In genomic region chr5:148069909-148070308, GRCm38 (mm10) we compare ENCODE assay signal across 9 mouse cellular contexts.
A peak's percentile ranks its signal among the peaks of the same experiment; 100 is the strongest.
DNase-seq lines count a peak whose midpoint lies in the region; ATAC-seq lines count a peak whose summit lies in the region.
"Had no signal": no experiment of that assay in that cellular context is flagged by ENCODE, and none has a peak within 500 bp of the region (broad histone marks: within the 10 kb centered on the region; RNA-seq: fewer than 3 reads in every experiment).

No protein-coding gene starts in this region.

- 9% methylated on average over 4 of the region's 4 CpGs for WGBS in intestine, embryonic 14.5 days
- WGBS in intestine, embryonic 16.5 days, result 10% methylated on average over 4 of the region's 4 CpGs

- H3K9me3 ChIP-seq in intestine, embryonic 14.5 days (ENCODE audit: control insufficient read depth, low read length), result no peaks in the 10 kb centered on the region
- no peaks in the 10 kb centered on the region for H3K9me3 ChIP-seq in intestine, embryonic 16.5 days (ENCODE audit: control insufficient read depth, low read length)

- no peak overlapping the region for H3K4me2 ChIP-seq in intestine, embryonic 14.5 days (ENCODE audit: low read length)
- H3K4me2 ChIP-seq in intestine, embryonic 16.5 days (ENCODE audit: low read depth, low read length), result no peak overlapping the region

- no peak overlapping the region for H3K4me3 ChIP-seq in intestine, embryonic 14.5 days (ENCODE audit: low read depth, low read length)
- H3K4me3 ChIP-seq in intestine, embryonic 16.5 days (ENCODE audit: low read length), result no peak overlapping the region

- H3K9ac ChIP-seq in intestine, embryonic 14.5 days (ENCODE audit: low read length), result no peak overlapping the region
- no peak overlapping the region for H3K9ac ChIP-seq in intestine, embryonic 16.5 days (ENCODE audit: low read depth, low read length)

- H3K4me1 ChIP-seq in intestine, embryonic 14.5 days (replicated peaks; ENCODE audit: control insufficient read depth, insufficient read depth, low read length), result no peaks in the 10 kb centered on the region
- H3K4me1 ChIP-seq in intestine, embryonic 16.5 days (ENCODE audit: control insufficient read depth, insufficient read depth, low read length), result no peaks in the 10 kb centered on the region

- no peak overlapping the region for H3K27ac ChIP-seq in intestine, embryonic 14.5 days (ENCODE audit: low read depth)
- H3K27ac ChIP-seq in intestine, embryonic 16.5 days (ENCODE audit: low read length), result no peak overlapping the region

- H3K27me3 ChIP-seq in intestine, embryonic 14.5 days (replicated peaks; ENCODE audit: control insufficient read depth, insufficient read depth, low read length), result no peaks in the 10 kb centered on the region
- no peaks in the 10 kb centered on the region for H3K27me3 ChIP-seq in intestine, embryonic 16.5 days (replicated peaks; ENCODE audit: control insufficient read depth, insufficient read depth, low read length)

- DNase-seq in intestine, embryonic 14.5 days (ENCODE audit: low spot score), result peak; percentile 85
- peak; percentile 49 for DNase-seq in 3T3-L1 (ENCODE audit: low read depth, low spot score)
- DNase-seq in adipocyte (ENCODE audit: low spot score), result peak; percentile 14
- peak; percentile 41 for DNase-seq in hindlimb bud, embryonic 11.5 days (ENCODE audit: extremely low spot score, low read depth, low spot score)
- DNase-seq in cerebellum, adult 9-11 months, result no peak
- DNase-seq in gastrocnemius, postnatal 25 days, result no peak
- DNase-seq in layer of hippocampus, adult 9-10 months (ENCODE audit: low spot score), result no peak
- DNase-seq: cerebellum, postnatal 10 days had no signal

- no peak for ATAC-seq in intestine, embryonic 14.5 days (replicated peaks; ENCODE audit: low FRiP score, low TSS enrichment, low read depth)
- no peak for ATAC-seq in intestine, embryonic 16.5 days

- no peaks in the 10 kb centered on the region for H3K36me3 ChIP-seq in intestine, embryonic 14.5 days (ENCODE audit: control insufficient read depth, insufficient read depth, low read length)
- H3K36me3 ChIP-seq in intestine, embryonic 16.5 days (ENCODE audit: control insufficient read depth, insufficient read depth, low read length), result no peaks in the 10 kb centered on the region

Comparison
In these comparisons a context has a peak if more than half of its experiments do, and no peak if none do; other contexts are left out.
1. DNase-seq: peak in intestine, embryonic 14.5 days (single experiment), 3T3-L1 (single experiment), adipocyte (single experiment) and hindlimb bud, embryonic 11.5 days (single experiment); none in cerebellum, adult 9-11 months (single experiment), gastrocnemius, postnatal 25 days (single experiment) and layer of hippocampus, adult 9-10 months (single experiment).